Mouse (Mus musculus) hematopoietic stem cell, adult 5-6 weeks (primary cell): ENCODE measurements around the gene Tmem222. TPM values are rescaled to one million over a fixed set of nuclear protein-coding genes. Genes with fewer than 3 reads are reported as not detected.

Source experiments
- ATAC-seq, 2 experiments: fragments of 125-278 bp in 1 of 2; replicated peaks in 1 of 2; 2 replicates each; pipeline ENCODE4 v1.8.0; 2016 to 2017; ENCODE audit warnings: inconsistent platforms in 2 of 2, mild to moderate bottlenecking in 2 of 2, moderate number of reproducible peaks in 2 of 2, low read depth in 1 of 2, moderate TSS enrichment in 1 of 2; ENCODE audit not compliant: low FRiP score in 2 of 2, poor library complexity in 2 of 2, severe bottlenecking in 2 of 2, insufficient read depth in 1 of 2, low TSS enrichment in 1 of 2
- total RNA-seq: library from RNA; stranded (forward); fragments of 172-1452, 232-1000 nt; gene quantifications from 2 replicates; pipeline ENCODE4 v1.2.3, GENCODE M21; 2017

Gene Tmem222
- 11.6 and 21.5 TPM in 2 replicates for total RNA-seq

- ATAC-seq: peak; percentile 79 to 93
Observed at GRCm38 (mm10) chr4:133277104-133278026, at the start of gene Tmem222. TSS of gene Tmem222 (minus strand) at chr4:133277792.

- no peak for ATAC-seq
Observed at GRCm38 (mm10) chr4:133319667-133320066, 42.1 kb upstream of the Tmem222 start.

- ATAC-seq: no peak
Observed at GRCm38 (mm10) chr4:133315991-133316390, 38.4 kb upstream of the Tmem222 start.

- no peak for ATAC-seq
Observed at GRCm38 (mm10) chr4:133314896-133315295, 37.3 kb upstream of the Tmem222 start.

- ATAC-seq: peak; percentile 74 to 76; a peak in 3 of 4 replicates
Observed at GRCm38 (mm10) chr4:133309948-133310347, 32.4 kb upstream of the Tmem222 start.

- ATAC-seq: peak; percentile 31 to 73; a peak in 3 of 4 replicates
Observed at GRCm38 (mm10) chr4:133307331-133307730, 29.7 kb upstream of the Tmem222 start.

GRCm38 (mm10) chr4:133305825-133306224 lies 28.2 kb upstream of the Tmem222 start:
- no peak for ATAC-seq

- no peak for ATAC-seq
Observed at GRCm38 (mm10) chr4:133304770-133305169, 27.2 kb upstream of the Tmem222 start.

- ATAC-seq: no peak
Observed at GRCm38 (mm10) chr4:133302668-133303067, 25.1 kb upstream of the Tmem222 start.

- peak in 1 of 2 experiments; percentile 52; a peak in 1 of 4 replicates for ATAC-seq
Observed at GRCm38 (mm10) chr4:133301802-133302201, 24.2 kb upstream of the Tmem222 start.

- no peak for ATAC-seq
Observed at GRCm38 (mm10) chr4:133300421-133300820, 22.8 kb upstream of the Tmem222 start.

GRCm38 (mm10) chr4:133299701-133300100 lies 22.1 kb upstream of the Tmem222 start:
- no peak for ATAC-seq

- ATAC-seq: no peak
Observed at GRCm38 (mm10) chr4:133298516-133299365, 21.1 kb upstream of the Tmem222 start.

- peak; percentile 80 to 89 for ATAC-seq
Observed at GRCm38 (mm10) chr4:133297801-133298238, 20.2 kb upstream of the Tmem222 start.

GRCm38 (mm10) chr4:133297360-133297759 lies 19.8 kb upstream of the Tmem222 start:
- no peak; a peak in 1 of 4 replicates for ATAC-seq

GRCm38 (mm10) chr4:133294084-133294483 lies 16.5 kb upstream of the Tmem222 start:
- no peak for ATAC-seq

- 0 out of 4 replicates have a peak, but pooled peaks of 1 of the 2 experiments have one; percentile 23 for ATAC-seq
Observed at GRCm38 (mm10) chr4:133292901-133293843, 15.6 kb upstream of the Tmem222 start.
